Mouse (Mus musculus) spleen, adult 18-20 months (tissue): ENCODE results near the gene Usp8.

Experiments used
- DNase-seq, 2 experiments: peaks; one replicate each; pipeline ENCODE4 v3.0.0; 2022; ENCODE audit warnings: mixed read lengths in 2 of 2

Usp8 gene

GRCm38 (mm10) chr2:126706759-126707437 lies at the start of gene Usp8:
Usp8 (plus strand) TSS chr2:126707328.
- DNase-seq, result peak; percentile 96 to 97

- no peak for DNase-seq
These were observed 43.6 kb upstream of the Usp8 start for GRCm38 (mm10) chr2:126663481-126663880.

- DNase-seq, result no peak
These were observed 41.1 kb upstream of the Usp8 start for GRCm38 (mm10) chr2:126665984-126666383.

- DNase-seq, result no peak
These were observed 38.4 kb upstream of the Usp8 start for GRCm38 (mm10) chr2:126668621-126669252.

- DNase-seq, result no peak
These were observed 33.5 kb upstream of the Usp8 start for GRCm38 (mm10) chr2:126673317-126674242.

GRCm38 (mm10) chr2:126674441-126675168 lies 32.5 kb upstream of the Usp8 start:
- DNase-seq, result peak; percentile 46 to 64

- peak; percentile 78 to 86 for DNase-seq
These were observed 31.7 kb upstream of the Usp8 start for GRCm38 (mm10) chr2:126675169-126676121.

GRCm38 (mm10) chr2:126676122-126676515 lies 31.0 kb upstream of the Usp8 start, which contains the start of gene Gabpb1:
Gabpb1 (minus strand) TSS chr2:126676337.
- no peak for DNase-seq

GRCm38 (mm10) chr2:126677366-126677765 lies 29.8 kb upstream of the Usp8 start:
- DNase-seq, result no peak

GRCm38 (mm10) chr2:126682333-126682732 lies 24.8 kb upstream of the Usp8 start:
- DNase-seq, result no peak

GRCm38 (mm10) chr2:126682937-126683336 lies 24.2 kb upstream of the Usp8 start:
- no peak for DNase-seq

GRCm38 (mm10) chr2:126691290-126691689 lies 15.8 kb upstream of the Usp8 start:
- no peak for DNase-seq

- no peak for DNase-seq
These were observed 11.8 kb upstream of the Usp8 start for GRCm38 (mm10) chr2:126695285-126695684.

- no peak for DNase-seq
These were observed 281 bp downstream of the Usp8 start for GRCm38 (mm10) chr2:126707438-126707779.

GRCm38 (mm10) chr2:126708361-126708760 lies 1.2 kb downstream of the Usp8 start:
- DNase-seq, result no peak

- DNase-seq, result no peak
These were observed 5.4 kb downstream of the Usp8 start for GRCm38 (mm10) chr2:126712526-126712925.

GRCm38 (mm10) chr2:126712950-126713349 lies 5.8 kb downstream of the Usp8 start:
- no peak for DNase-seq

GRCm38 (mm10) chr2:126729207-126729606 lies 22.1 kb downstream of the Usp8 start:
- no peak for DNase-seq

- no peak for DNase-seq
These were observed 23.4 kb downstream of the Usp8 start for GRCm38 (mm10) chr2:126730502-126730901.

GRCm38 (mm10) chr2:126735339-126736073 lies 28.4 kb downstream of the Usp8 start:
- DNase-seq, result no peak

GRCm38 (mm10) chr2:126740314-126740713 lies 33.2 kb downstream of the Usp8 start:
- no peak for DNase-seq
